Mouse (Mus musculus): ENCODE measurements at regions not wholly inside any gene's neighbourhood (a gene's known extent, or its start where the extent isn't known, plus 50 kb on each side); places are given as distances from the start of the nearest gene placed in this dataset.

- Histone ChIP-seq H3K27ac (ENCODE audit: control insufficient read depth, low read depth, low read length) (no peak overlapping the region), H3K9ac (ENCODE audit: control insufficient read depth, low read depth, low read length, poor library complexity, severe bottlenecking) (no peak overlapping the region), H3K4me1 (ENCODE audit: control insufficient read depth in 1 of 2, insufficient read depth in 2 of 2, low read length in 2 of 2) (no peaks in the 10 kb centered on the region), H3K36me3 (ENCODE audit: control insufficient read depth in 1 of 2, insufficient read depth in 2 of 2, low read length in 2 of 2) (no peaks in the 10 kb centered on the region), H3K9me3 (replicated peaks; ENCODE audit: insufficient read depth, low read length) (no peaks in the 10 kb centered on the region), H3K79me2 (ENCODE audit: control insufficient read depth, insufficient read depth, low read length, poor library complexity) (no peaks in the 10 kb centered on the region), H3K27me3 (ENCODE audit: control insufficient read depth in 1 of 2, insufficient read depth in 2 of 2, low read length in 2 of 2) (peaks cover 0 to 1% of the 10 kb centered on the region in 2 experiments; a peak in 1 of 4 replicates), H3K4me3 (ENCODE audit: control insufficient read depth in 1 of 2, insufficient read depth in 1 of 2, low read depth in 2 of 2, low read length in 2 of 2) (no peak overlapping the region)
- TF ChIP-seq CTCF (IDR thresholded peaks at IDR 0.05 in 2 of 3, conservative IDR thresholded peaks at IDR 0.05 in 1 of 3; ENCODE audit: control insufficient read depth in 1 of 3, insufficient read depth in 1 of 3, low read depth in 2 of 3, low read length in 3 of 3, poor library complexity in 1 of 3, severe bottlenecking in 1 of 3) (no peak), MAX (IDR thresholded peaks at IDR 0.05; ENCODE audit: low read length) (no peak), ZMIZ1 (IDR thresholded peaks at IDR 0.05; ENCODE audit: low read depth, low read length) (no peak), CHD2 (IDR thresholded peaks at IDR 0.05; ENCODE audit: low read length) (no peak), POLR2A (IDR thresholded peaks at IDR 0.05; ENCODE audit: control insufficient read depth in 1 of 2, insufficient read depth in 1 of 2, low read depth in 1 of 2, low read length in 2 of 2, poor library complexity in 1 of 2) (no peak), MYC (IDR thresholded peaks at IDR 0.05; ENCODE audit: low read depth, low read length) (no peak), TBP (IDR thresholded peaks at IDR 0.05; ENCODE audit: low read depth, low read length) (no peak), MAZ (IDR thresholded peaks at IDR 0.05; ENCODE audit: low read depth, low read length) (no peak), MYB (IDR thresholded peaks at IDR 0.05; ENCODE audit: low read depth, low read length) (no peak), NELFE (IDR thresholded peaks at IDR 0.05; ENCODE audit: low read depth, low read length) (no peak), POLR2AphosphoS2 (IDR thresholded peaks at IDR 0.05; ENCODE audit: low read length) (no peak)
- DNase-seq (ENCODE audit: low read depth, low spot score) = no peak
Measured at GRCm38 (mm10) chr4:33687434-33687833, 237.0 kb upstream of the Cnr1 start.

- no peaks in the 10 kb centered on the region for H3K79me2 ChIP-seq (ENCODE audit: control insufficient read depth, insufficient read depth, low read length, poor library complexity)
- H3K36me3 ChIP-seq (ENCODE audit: control insufficient read depth in 1 of 2, insufficient read depth in 2 of 2, low read length in 2 of 2) = no peaks in the 10 kb centered on the region
- H3K4me3 ChIP-seq (ENCODE audit: control insufficient read depth in 1 of 2, insufficient read depth in 1 of 2, low read depth in 2 of 2, low read length in 2 of 2) = no peak overlapping the region
- no peaks in the 10 kb centered on the region for H3K4me1 ChIP-seq (ENCODE audit: control insufficient read depth in 1 of 2, insufficient read depth in 2 of 2, low read length in 2 of 2)
- no peak overlapping the region for H3K27ac ChIP-seq (ENCODE audit: control insufficient read depth, low read depth, low read length)
- no peak overlapping the region for H3K9ac ChIP-seq (ENCODE audit: control insufficient read depth, low read depth, low read length, poor library complexity, severe bottlenecking)
- TF ChIP-seq MXI1 (IDR thresholded peaks at IDR 0.05; ENCODE audit: low read depth, low read length) (no peak), RCOR1 (IDR thresholded peaks at IDR 0.05; ENCODE audit: low read depth, low read length) (no peak), E2F4 (IDR thresholded peaks at IDR 0.05; ENCODE audit: borderline replicate concordance, low read depth, low read length) (no peak), POLR2A (IDR thresholded peaks at IDR 0.05; ENCODE audit: control insufficient read depth in 1 of 2, insufficient read depth in 1 of 2, low read depth in 1 of 2, low read length in 2 of 2, poor library complexity in 1 of 2) (no peak), SMC3 (IDR thresholded peaks at IDR 0.05; ENCODE audit: low read depth, low read length) (no peak), MYC (IDR thresholded peaks at IDR 0.05; ENCODE audit: low read depth, low read length) (no peak), ETS1 (IDR thresholded peaks at IDR 0.05; ENCODE audit: low read depth, low read length) (no peak), BHLHE40 (IDR thresholded peaks at IDR 0.05; ENCODE audit: borderline replicate concordance, low read depth, low read length) (no peak), RAD21 (IDR thresholded peaks at IDR 0.05; ENCODE audit: low read depth, low read length) (no peak), CHD1 (IDR thresholded peaks at IDR 0.05; ENCODE audit: low read depth, low read length) (no peak), EP300 (IDR thresholded peaks at IDR 0.05; ENCODE audit: low read depth in 1 of 2, low read length in 2 of 2) (no peak), CHD2 (IDR thresholded peaks at IDR 0.05; ENCODE audit: low read length) (no peak)
- no peak for DNase-seq (ENCODE audit: low read depth, low spot score)
- no peaks in the 10 kb centered on the region for H3K27me3 ChIP-seq (ENCODE audit: control insufficient read depth in 1 of 2, insufficient read depth in 2 of 2, low read length in 2 of 2)
- no peaks in the 10 kb centered on the region for H3K9me3 ChIP-seq (replicated peaks; ENCODE audit: insufficient read depth, low read length)
Measured at GRCm38 (mm10) chr4:33693441-33693840, 231.0 kb upstream of the Cnr1 start.
